Mouse (Mus musculus): ENCODE measurements at regions not wholly inside any gene's neighbourhood (a gene's known extent, or its start where the extent isn't known, plus 50 kb on each side); places are given as distances from the start of the nearest gene placed in this dataset.

DNA sequence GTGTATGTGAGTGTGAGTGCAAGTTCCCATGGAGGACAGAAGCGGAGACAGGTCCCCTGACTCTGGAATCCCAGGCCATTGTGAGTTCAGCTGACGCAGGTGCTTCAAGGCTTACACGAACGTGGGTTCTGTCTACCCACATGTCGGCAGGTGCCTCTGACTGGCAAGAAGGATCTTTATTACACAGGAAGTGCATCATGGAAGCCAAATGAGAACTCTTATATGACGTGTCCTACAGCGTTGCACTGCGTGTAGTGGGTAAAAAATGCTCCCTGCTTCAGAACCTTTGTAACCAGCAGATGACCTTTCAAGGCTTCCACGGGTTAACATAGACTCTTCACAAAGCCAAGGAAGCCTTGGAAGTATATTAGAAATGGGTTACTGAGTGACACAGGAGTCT lies 191.1 kb upstream of the Runx1 start:
- no peak for TF ChIP-seq POLR2A (IDR thresholded peaks at IDR 0.05; ENCODE audit: low read depth, low read length)
- no peak for TF ChIP-seq CTCF (IDR thresholded peaks at IDR 0.05; ENCODE audit: borderline replicate concordance, insufficient read depth, low read length)

Measured in embryonic fibroblast, embryonic 13.5 days (primary cell).